Mouse (Mus musculus) c-Kit-positive CD71-negative TER-119-negative erythroid progenitor cells, embryonic 14.5 days (primary cell): ENCODE results near the gene AI661453.

Experiments
- DNase-seq: peaks from one replicate; pipeline ENCODE4 v3.0.0-alpha.2; 2013; ENCODE audit warnings: low read depth

AI661453 gene

DNA sequence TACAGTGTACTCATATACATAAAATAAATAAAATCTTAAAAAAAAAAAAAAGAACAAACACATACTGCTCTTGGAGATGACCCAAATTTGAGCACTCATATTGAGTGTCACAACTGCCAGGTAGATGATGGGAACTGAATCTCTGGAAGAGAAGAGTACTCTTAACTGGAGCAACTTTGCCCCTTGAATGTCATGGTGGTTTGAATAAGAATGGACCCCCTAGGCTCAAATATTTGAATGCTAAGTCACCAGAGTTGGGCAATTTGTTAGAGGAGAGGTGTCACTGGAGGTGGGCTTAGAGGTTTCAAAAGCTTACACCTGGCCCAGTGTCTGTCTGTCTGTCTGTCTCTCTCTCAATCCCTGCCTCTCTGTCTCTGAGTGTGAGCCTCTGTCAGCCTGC, 67.3 kb downstream of the AI661453 start:
- no peak for DNase-seq

DNA sequence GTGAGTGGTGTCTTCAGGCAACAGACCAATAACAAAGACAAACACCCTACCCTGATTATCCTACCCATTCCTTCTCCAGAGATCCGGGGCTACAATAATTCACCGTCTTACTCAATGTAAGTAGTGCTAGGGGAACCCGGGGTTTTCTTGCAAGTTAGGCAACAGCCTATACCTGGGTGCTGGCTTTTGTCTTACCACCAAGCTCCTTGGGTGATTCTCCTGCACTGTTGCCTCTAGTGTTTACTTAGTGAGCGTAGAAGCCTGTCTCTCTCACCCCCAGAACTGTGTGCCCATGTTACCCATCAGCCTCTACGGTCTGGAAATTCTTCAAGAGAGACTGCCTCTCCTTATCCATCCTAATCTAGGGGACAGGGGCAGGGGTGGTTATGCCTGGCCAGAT, 67.8 kb downstream of the AI661453 start:
- no peak for DNase-seq

DNA sequence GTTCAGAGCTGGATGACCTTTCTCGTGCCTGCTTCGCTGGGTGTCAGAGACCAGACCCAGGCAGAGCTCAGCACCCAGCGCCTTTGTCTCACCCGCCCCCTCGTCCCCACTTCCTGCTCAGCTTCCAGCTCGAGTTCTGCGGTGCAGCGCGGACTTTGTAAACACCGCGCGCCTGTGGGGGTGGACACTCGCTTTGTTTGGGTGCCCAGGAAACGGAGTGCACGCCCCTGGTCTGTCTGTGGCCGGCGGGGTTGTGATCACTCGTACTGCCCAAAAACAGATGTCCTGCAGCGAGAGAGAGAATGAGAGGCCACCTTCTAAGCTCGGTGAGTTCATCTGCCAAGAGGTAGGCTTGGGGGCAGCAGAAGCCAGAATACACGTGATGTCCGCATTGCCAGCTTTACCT, 68.5 kb downstream of the AI661453 start, which contains the start of gene Ccnd3:
Ccnd3 (plus strand) TSS at position 111 of the 406 bp plus-strand sequence.
- peak; percentile 65 for DNase-seq

DNA sequence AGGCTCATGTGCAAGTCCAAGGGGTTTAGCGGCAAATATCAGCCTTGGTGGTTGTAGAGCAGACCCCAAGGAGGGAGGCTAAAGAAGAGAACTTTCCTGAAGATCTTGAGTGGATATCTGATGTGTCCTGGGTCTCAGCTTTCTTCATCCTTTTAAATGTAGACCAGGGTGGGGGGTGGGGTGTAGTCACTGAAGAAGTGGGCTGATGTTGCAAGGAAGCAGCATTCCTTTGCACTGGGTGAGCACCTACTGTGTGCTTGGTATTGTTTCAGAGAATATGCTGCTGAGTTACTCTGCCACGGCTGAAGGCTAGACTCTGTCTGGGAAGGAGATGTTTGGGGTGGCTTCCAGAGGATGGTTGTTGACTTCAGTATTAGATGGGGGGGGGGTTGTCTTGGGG, 69.2 kb downstream of the AI661453 start:
- DNase-seq = no peak

DNA sequence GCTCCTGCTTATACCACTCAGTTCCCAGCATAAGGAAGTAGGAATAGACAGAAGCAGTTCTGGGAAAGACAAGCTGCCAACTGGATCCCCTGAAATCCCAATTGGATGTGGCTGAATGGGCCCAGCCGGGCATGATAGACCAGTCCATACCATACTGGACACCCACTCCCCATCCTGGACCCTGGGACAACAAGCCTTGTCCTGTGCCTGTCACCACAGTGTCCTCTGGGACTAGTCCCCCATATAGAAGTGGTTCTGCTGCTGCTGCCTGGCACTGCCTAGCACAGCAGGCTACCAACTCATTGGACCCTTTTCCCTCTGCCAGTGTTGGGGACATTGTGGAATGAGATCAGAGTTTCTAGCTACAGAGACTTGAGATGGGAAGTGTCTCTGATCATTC, 69.6 kb downstream of the AI661453 start:
- no peak for DNase-seq

DNA sequence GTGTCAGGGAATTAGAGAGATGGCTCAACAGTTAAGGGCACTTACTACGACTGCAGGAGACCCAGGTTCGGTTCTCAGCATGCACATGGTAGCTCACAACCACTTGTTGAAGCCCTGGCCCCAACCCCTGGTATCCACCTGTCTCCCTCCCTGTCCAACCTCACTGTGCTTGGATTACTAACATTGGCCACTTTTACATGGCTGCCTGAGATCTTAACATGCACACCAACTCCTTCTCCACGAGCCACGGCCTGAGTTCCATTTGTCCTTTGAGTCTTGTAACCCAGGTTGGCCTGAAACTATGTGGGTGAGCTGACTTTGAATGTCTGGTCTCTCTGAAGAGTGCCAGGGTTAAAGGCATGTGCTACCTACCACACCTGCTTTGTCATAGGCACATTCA, 70.3 kb downstream of the AI661453 start:
- no peak for DNase-seq

DNA sequence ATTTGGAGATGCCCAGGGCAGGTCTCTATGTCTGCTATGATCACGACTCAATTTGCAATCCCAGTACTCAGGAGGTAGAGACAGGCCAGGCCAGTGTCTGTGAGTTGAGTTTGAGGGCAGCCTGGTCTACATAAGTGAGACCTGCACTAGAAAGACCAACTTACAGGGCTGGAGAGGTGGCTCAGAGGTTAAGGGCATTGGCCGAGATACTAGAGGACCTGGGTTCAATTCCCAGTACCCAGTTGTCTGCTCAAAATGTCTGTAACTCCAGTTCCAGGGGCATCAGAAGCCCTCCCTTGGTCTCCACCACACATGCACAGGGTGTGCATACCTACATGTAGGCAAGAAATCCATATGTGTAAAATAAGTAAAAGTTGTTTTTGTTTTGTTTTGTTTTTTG, 71.1 kb downstream of the AI661453 start:
- no peak for DNase-seq

DNA sequence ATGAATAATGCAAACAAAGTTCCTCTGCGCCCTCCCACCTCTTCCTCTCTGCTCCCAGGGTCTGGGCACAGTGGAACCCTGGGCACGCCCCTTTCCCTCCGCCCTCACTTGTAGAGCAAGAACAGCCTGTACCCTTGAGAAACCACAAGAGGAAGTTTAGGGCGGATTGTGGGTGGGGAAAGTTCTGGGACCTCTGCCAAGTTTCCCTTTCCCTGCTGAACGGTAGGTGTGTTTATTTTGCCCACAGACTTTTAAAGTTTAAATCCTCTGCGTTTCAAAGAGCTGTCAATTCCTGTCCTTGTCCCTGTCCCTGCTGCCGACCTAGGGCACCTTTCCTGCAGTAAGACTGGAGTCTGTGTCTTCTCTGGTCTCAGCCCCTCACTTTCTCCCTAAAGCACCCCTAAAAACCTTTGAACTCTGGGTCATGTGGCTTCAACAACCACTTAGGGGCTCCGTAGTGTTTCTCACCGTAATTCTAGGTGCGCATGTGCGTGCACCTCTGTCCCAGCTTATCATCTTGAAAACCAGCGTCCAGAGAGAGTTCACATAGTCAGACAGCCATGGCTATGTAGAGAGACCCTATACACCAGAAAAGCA, 71.7 kb downstream of the AI661453 start:
- DNase-seq = peak; percentile 99

DNA sequence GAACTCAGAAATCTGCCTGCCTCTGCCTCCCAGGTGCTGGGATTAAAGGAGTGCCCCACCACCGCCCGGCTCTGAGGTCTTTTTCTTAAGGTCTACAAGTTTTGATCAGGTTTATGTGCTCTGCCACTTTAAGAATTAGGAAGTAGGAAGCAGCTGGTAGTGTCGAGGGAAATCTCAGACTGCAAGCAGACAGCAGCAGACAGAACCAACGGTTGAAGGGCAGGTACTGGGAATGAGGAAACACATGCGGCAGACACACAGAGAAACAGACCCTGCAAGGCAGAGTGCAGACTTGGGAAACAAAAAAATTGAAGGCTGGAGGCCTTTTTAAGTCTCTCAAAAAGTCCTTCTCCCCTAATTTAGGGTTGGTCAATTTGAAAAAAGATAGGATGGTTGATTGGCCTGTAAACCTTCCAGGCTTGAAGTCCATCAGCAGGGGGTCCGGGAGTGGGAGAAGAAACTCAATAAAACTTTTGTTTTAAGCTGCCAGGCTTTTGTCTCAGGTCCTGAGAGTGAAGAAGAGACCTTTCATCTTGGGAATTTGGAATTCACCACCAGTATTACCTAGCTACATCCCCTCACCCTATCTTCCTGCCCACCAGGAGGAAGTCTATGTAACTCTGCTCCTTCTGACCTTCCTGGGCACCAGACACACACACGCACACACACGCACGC, 72.8 kb downstream of the AI661453 start:
- DNase-seq = no peak

DNA sequence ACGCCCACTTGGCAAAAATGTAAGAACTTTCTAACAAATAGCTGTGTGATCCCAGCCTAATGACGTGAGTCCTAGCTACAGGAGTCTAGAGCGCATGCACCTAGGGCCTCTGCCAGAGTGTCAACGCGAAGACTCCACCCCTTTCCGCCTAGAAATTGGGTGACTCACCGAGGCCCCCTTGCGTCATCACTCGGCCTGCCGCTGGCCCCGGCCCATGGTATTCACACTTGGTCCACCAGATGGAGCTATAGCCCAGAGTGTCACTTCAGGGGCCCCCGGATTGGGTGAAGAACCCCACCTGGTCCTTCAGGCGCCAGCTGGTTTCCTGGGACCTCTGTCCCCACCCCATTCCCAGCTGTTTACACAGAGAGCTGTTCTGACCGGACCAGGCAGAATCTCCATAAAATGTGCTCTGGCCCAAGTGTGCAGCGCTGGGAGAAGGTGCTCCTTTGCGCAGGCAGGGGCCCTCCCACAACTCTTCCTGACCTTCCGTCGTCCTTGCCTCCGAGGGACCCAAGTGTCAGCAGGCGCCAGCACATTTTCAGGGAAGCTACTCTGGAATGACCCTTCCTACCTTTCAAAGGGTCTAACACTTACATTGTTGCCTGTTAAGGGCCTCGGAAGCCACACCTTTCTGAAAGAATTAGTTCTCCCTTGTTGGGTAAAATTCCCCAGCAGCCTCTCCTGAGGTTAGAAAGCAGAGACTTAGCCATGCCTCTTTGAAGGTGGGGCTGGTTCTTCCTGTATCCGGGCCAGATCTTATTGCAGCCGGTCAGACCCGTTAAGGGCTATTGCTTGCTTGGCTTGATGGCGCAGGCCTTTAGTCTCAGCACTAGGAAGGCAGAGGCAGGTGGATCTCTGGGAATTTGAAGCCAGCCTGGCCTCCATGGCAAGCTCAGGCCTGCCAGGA, 75.0 kb downstream of the AI661453 start:
- peak; percentile 98 for DNase-seq

DNA sequence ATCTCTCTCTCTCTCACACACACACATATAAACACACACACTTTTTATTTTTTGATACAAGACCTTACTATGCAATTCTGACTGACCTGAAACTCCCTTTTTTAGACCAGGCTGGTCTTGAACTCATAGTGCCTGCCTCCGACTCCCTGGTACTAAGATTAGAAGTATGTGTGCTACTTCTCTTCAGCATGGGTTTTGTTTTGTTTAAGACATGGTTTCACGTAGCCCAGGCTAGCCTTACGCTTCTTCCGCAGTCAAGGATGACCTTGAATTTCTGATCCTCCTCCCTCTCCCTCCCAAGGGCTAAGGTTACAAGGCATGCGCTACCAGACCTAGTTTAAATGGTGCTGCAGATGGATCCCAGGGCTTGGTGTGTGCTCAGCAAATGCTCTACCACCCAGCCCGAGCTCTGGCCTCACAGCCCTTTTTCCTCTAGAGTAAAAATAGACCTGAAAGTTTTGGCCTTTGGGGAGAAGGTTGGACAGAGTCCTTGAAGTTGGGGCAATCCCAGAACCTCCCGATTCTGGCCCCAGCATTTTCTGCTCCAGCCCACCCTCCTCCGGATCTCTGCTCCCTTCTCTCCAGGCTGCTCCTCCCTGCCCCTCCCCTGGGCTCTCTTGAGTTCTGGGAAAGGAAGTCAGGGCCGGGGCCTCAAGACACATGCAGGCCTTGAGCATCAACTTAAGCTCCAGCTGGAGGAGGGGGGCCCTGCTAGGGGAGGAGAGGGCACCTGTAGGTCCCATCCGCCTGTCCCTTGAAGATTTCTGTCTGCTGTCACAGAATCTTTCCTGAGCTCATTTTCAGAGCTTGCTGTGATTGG, 76.8 kb downstream of the AI661453 start:
- DNase-seq = no peak

DNA sequence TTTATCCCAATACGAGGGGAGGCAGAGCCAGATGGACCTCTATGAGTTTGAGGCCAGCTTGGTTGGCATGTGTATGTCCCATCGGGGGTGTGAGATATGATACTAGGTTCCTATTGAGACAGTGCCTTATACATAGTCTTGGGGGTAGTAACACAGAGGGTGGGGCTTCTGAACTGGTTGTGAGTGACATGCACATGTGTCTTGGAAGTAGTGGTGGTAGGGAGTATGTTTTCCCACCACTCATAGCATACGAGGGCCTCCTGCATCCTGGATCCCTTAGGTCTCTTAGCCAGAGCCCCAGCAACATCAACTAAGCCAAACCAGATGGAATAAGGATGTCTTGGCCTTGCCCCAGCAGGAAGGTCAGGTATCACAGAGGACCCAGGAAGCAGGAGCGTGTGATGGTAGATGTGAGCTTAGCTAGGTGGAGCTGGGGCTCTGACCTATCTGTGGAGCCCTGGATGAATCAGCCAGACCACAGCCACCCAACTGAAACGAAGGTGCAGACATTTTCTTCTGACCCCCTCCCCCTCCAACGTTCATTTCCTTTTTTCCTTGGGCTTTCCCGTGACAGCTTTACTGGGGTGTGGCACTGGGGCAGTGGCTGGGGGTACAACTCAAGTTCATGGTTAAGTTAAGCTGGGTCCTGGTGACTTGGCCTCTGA, 78.9 kb downstream of the AI661453 start:
- no peak for DNase-seq

DNA sequence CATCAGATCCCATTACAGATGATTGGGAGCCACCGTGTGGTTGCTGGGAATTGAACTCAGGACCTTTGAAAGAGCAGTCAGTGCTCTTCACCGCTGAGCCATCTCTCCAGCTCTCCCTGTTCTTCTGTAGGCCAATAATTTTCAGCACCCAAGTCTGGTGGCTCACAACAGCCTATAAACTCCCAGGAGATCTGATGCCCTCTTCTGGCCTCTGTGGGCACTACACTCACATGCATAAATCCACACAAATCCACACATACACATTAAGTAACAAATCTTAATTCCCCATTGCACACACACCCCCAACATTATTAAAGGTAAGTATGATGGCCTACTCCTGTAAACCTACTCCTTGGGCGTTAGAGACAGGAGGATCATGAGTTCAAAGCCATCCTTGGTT, 79.8 kb downstream of the AI661453 start:
- DNase-seq = no peak

DNA sequence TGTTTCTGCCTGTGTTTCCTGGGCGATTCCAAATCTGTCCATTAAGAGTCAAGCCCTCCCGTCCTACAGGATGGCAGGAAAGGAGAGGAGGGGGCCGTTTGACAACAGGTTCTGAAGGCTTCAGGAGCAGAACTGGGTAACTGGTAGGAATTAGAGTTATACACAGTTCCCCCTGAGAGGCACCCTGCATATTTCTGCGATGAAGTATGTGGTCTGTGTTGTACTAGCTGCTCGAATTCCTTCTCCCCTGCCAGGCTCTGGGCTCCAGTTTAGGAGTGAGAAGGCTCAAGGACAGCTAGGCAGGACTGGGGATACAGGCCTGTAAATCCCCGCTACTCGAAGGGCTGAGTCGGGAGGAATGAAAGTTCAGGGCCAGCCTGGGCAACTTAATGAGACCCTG, 81.8 kb downstream of the AI661453 start:
- no peak for DNase-seq
